Mouse (Mus musculus): ENCODE results near the gene Gm3952. TPM values are rescaled to one million over a fixed set of nuclear protein-coding genes. Genes with fewer than 3 reads are reported as not detected.
A peak's percentile ranks its signal among the peaks of the same experiment; 100 is the strongest.

Gm3952 gene
- polyA plus RNA-seq (2012; ENCODE audit: insufficient read depth, insufficient read length, missing spikeins), result not detected in 2 replicates

DNA sequence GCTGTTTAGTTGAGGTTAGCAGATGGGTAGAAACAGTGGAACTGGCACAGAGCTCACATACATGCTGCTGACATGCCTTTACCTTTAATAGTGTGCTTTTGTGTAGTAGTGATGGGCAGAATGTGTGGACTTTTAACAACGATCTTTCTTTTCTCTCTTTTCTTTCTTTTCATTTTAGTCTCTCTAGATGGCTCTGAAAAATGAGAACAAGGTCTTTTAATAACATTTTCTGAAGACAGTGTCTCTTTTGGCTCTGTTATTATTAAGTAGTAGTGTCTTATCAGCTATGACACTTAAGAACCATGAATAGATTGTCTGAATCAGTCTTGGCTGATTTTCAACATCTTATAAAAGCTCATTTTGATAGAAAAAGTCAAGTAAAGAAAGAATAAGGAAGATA is at the start of gene Gm3952:
TSS of gene Gm3952 (minus strand) at position 101 of the 400 bp plus-strand sequence.
- Histone ChIP-seq H3K4me3 (ENCODE audit: insufficient read depth, low read depth, low read length) (no peak within 1 kb of the TSS), H3K4me1 (ENCODE audit: control insufficient read depth, insufficient read depth, insufficient read length, low read length) (no peaks in the 10 kb centered on the region), H3K27ac (replicated peaks; ENCODE audit: low read depth, low read length) (no peak within 1 kb of the TSS)

DNA sequence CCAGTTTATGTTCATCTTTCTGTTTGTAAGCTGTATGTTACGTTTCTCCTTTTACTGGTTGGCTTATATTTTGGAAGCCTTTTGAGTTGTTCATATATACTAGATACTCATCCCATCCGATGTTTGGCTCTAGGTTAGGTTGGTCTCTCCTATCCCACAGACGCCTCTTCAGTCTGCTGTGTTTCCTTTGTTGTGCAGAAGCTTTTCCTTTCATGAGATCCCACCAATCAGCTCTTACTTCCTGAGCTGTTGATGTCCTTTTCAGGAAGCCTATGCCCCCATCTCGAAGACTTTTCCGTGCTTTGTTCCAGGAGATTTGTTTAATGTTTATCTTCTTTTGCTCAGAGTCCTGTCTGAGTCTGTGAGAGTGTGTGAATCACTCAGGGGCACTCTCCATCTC is 45.3 kb upstream of the Gm3952 start:
- no peak overlapping the region for H3K27ac ChIP-seq (replicated peaks; ENCODE audit: low read depth, low read length)
- no peaks in the 10 kb centered on the region for H3K4me1 ChIP-seq (ENCODE audit: control insufficient read depth, insufficient read depth, insufficient read length, low read length)
- no peak overlapping the region for H3K4me3 ChIP-seq (ENCODE audit: insufficient read depth, low read depth, low read length)

DNA sequence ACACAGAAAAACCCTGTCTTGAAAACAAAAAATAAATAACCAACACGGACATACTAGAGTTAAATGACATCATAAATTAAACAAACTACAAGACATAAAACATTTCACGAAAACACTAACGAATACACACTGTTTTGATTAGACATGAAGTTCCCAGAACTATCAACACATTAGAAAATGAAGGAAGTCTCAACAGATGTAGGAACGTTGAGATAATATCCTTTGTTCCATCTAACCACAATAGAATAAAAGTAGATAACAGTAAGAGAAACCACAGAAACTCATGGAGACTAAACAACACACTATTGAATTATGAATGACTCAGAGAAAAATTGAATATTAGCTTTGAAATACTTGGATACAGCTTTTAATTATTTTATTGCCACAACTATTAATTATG is 14.0 kb upstream of the Gm3952 start:
- H3K4me1 ChIP-seq (ENCODE audit: control insufficient read depth, insufficient read depth, insufficient read length, low read length), result no peaks in the 10 kb centered on the region
- no peak overlapping the region for H3K27ac ChIP-seq (replicated peaks; ENCODE audit: low read depth, low read length)

GRCm38 (mm10) chr8:128735692-128736091 is 62.8 kb downstream of the Gm3952 start:
- Histone ChIP-seq H3K4me3 (ENCODE audit: insufficient read depth, low read depth, low read length) (no peak overlapping the region), H3K27ac (replicated peaks; ENCODE audit: low read depth, low read length) (no peak overlapping the region), H3K4me1 (ENCODE audit: control insufficient read depth, insufficient read depth, insufficient read length, low read length) (no peaks in the 10 kb centered on the region)

More for the DNA sequence above, 14.0 kb upstream of the Gm3952 start:
- no peak overlapping the region for H3K4me3 ChIP-seq (ENCODE audit: insufficient read depth, low read depth, low read length)

DNA sequence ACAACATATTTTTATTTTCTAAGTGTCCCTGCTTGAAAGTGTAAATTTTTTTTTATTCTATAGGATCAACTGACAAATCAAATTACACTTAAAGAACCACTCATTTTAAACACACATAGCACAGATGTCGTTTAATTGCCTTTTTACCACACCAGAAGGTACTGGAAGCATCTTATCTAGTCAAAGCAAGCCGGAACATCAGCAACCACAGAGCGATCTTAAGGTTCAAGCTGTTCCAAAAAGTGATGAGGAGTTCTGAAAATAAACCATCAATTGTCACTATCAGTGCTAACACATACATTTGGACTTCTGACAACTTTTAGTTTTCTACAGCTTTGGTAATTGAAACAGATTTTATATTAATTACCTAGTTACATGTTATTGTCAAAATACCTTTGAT is 64.4 kb downstream of the Gm3952 start:
- Histone ChIP-seq H3K4me3 (ENCODE audit: insufficient read depth, low read depth, low read length) (no peak overlapping the region), H3K27ac (replicated peaks; ENCODE audit: low read depth, low read length) (no peak overlapping the region)

DNA sequence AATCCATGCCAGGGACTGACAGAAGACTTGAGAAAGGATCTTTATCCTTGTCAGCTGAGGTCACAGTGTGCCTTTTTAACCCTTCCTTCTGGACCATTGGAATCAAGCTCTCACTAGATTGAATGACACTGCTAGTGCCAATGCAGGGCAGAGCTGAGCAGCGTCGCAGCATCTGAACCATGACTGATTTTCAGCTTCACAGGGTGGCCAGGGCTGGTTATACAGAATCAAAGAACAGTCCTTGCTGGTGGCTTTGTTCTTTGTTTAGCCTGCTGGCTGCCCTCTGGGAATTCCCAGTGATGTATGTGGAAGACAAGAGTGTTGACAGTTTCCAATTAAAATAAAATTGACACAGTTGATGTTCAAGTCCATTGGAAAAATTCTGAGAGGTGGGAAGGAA is 66.2 kb downstream of the Gm3952 start:
- Histone ChIP-seq H3K4me1 (ENCODE audit: control insufficient read depth, insufficient read depth, insufficient read length, low read length) (no peaks in the 10 kb centered on the region), H3K4me3 (ENCODE audit: insufficient read depth, low read depth, low read length) (no peak overlapping the region), H3K27ac (replicated peaks; ENCODE audit: low read depth, low read length) (no peak overlapping the region)

More for the DNA sequence above, 64.4 kb downstream of the Gm3952 start:
- no peaks in the 10 kb centered on the region for H3K4me1 ChIP-seq (ENCODE audit: control insufficient read depth, insufficient read depth, insufficient read length, low read length)

GRCm38 (mm10) chr8:128727213-128727612 is 71.3 kb downstream of the Gm3952 start:
- H3K27ac ChIP-seq (replicated peaks; ENCODE audit: low read depth, low read length), result no peak overlapping the region; the same call in 1 of the 2 replicates
- H3K4me1 ChIP-seq (ENCODE audit: control insufficient read depth, insufficient read depth, insufficient read length, low read length), result no peaks in the 10 kb centered on the region
- no peak overlapping the region for H3K4me3 ChIP-seq (ENCODE audit: insufficient read depth, low read depth, low read length)

DNA sequence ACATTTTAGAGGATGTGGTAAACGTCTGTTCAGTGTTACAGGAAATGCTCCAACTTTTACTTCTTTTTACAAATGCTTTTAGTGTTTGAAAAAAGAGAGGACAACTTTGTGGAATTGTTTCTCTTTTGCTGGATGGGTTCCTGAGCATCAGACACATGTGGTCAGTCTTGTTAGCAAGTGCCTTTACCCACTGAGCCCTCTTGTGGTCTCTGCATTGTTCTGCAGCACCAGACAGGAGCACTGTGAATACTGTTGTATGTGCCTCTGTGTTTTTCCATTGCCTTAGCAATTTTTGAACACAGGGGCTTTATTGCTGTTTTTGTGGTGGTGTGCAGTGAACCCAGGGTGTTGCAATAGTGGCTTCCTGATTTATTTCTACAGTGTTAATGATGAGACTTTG is 73.7 kb downstream of the Gm3952 start:
- Histone ChIP-seq H3K27ac (replicated peaks; ENCODE audit: low read depth, low read length) (no peak overlapping the region), H3K4me1 (ENCODE audit: control insufficient read depth, insufficient read depth, insufficient read length, low read length) (no peaks in the 10 kb centered on the region), H3K4me3 (ENCODE audit: insufficient read depth, low read depth, low read length) (no peak overlapping the region)

GRCm38 (mm10) chr8:128716184-128716583 is 82.3 kb downstream of the Gm3952 start:
- Histone ChIP-seq H3K4me1 (ENCODE audit: control insufficient read depth, insufficient read depth, insufficient read length, low read length) (no peaks in the 10 kb centered on the region), H3K27ac (replicated peaks; ENCODE audit: low read depth, low read length) (no peak overlapping the region), H3K4me3 (ENCODE audit: insufficient read depth, low read depth, low read length) (no peak overlapping the region)

- H3K4me1 ChIP-seq (ENCODE audit: control insufficient read depth, insufficient read depth, insufficient read length, low read length), result no peaks in the 10 kb centered on the region
- no peak overlapping the region for H3K4me3 ChIP-seq (ENCODE audit: insufficient read depth, low read depth, low read length)
- no peak overlapping the region for H3K27ac ChIP-seq (replicated peaks; ENCODE audit: low read depth, low read length)
Measured at GRCm38 (mm10) chr8:128709261-128709660, 89.2 kb downstream of the Gm3952 start.

GRCm38 (mm10) chr8:128704836-128705235 is 93.7 kb downstream of the Gm3952 start:
- peaks cover 8% of the 10 kb centered on the region for H3K4me1 ChIP-seq (ENCODE audit: control insufficient read depth, insufficient read depth, insufficient read length, low read length)
- no peak overlapping the region for H3K27ac ChIP-seq (replicated peaks; ENCODE audit: low read depth, low read length)
- no peak overlapping the region for H3K4me3 ChIP-seq (ENCODE audit: insufficient read depth, low read depth, low read length)

- H3K4me1 ChIP-seq (ENCODE audit: control insufficient read depth, insufficient read depth, insufficient read length, low read length), result peaks cover 11% of the 10 kb centered on the region
- 0 out of 2 replicates have a peak overlapping the region, but pooled peaks have one; percentile 40 for H3K27ac ChIP-seq (replicated peaks; ENCODE audit: low read depth, low read length)
- H3K4me3 ChIP-seq (ENCODE audit: insufficient read depth, low read depth, low read length), result no peak overlapping the region
Measured at GRCm38 (mm10) chr8:128704376-128704775, 94.1 kb downstream of the Gm3952 start.

DNA sequence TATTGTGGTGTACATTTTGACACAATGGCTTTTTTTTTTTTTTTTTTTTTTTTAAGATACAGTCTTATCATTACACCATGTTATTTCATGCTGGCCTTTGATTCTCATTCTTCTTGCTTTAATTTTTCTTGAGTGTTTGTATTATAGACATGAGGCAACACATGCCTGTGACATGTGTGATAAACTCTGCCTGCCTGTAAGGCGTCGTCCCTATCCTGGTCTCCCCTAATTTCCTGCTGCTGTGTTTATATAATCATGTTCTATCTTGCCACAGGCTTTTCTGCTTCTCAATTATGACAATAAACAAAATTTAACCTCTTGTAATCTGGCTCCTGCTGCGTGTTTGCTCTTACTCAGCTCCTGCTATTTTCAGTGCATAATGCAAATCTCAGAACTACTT is 100.5 kb downstream of the Gm3952 start:
- Histone ChIP-seq H3K27ac (replicated peaks; ENCODE audit: low read depth, low read length) (no peak overlapping the region), H3K4me1 (ENCODE audit: control insufficient read depth, insufficient read depth, insufficient read length, low read length) (peaks cover 18% of the 10 kb centered on the region), H3K4me3 (ENCODE audit: insufficient read depth, low read depth, low read length) (no peak overlapping the region)

DNA sequence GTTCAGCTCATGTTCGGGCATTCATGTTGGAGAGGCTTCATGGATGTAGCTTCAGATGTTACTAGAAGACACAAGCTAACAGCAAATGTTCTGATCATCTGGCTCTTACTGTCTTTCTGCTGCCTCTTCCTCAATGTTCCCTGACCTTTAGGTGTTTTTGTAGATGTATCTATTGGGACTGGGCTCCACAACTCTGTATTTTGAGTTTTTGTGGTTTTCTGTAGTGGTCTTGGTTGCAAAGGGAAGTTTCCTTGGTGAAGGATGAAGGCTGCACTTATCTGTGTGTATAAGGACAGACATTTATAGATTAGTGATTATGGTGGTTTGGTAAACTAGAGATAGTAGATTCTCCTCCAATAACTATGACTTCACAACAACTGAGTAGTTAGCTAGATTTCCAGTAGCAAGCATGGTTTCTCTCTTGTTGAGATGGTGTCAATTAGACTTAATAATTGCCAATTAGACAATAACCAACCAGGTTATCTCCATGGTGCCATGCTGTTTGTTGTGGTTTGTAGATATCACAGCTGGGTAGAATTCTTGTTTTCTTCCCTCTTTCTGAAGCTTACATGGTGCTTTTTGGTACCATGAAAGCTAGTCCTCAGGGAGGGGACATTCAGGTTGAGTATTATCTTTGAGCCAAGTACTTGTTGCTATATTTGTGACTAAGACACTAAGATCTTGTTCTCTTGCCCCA is 101.6 kb downstream of the Gm3952 start:
- Histone ChIP-seq H3K27ac (replicated peaks; ENCODE audit: low read depth, low read length) (no peak overlapping the region), H3K4me3 (ENCODE audit: insufficient read depth, low read depth, low read length) (no peak overlapping the region), H3K4me1 (ENCODE audit: control insufficient read depth, insufficient read depth, insufficient read length, low read length) (peaks cover 20% of the 10 kb centered on the region)

All from brown adipose tissue, adult 24 weeks (tissue).